Mouse (Mus musculus): Measurements from ENCODE around the gene Mlf2. TPM values are rescaled to one million over a fixed set of nuclear protein-coding genes. Genes with fewer than 3 reads are reported as not detected.

Gene Mlf2
- total and polyA plus RNA-seq, 3 experiments: 116 to 203 (median 124) TPM

GRCm38 (mm10) chr6:124884714-124885500, 46.3 kb upstream of the Mlf2 start:
- Histone ChIP-seq H3K9me3 (replicated peaks; ENCODE audit: low read length) (peaks cover 3% of the 10 kb centered on the region), H3K9ac (ENCODE audit: insufficient read depth, low read depth) (no peak overlapping the region), H3K4me2 (ENCODE audit: insufficient read depth, low read depth, poor library complexity, severe bottlenecking) (no peak overlapping the region), H3K4me3 (replicated peaks in 1 of 3; ENCODE audit: low read depth in 2 of 3, low read length in 2 of 3, poor library complexity in 1 of 3) (no peak overlapping the region), H3K27me3 (replicated peaks) (no peaks in the 10 kb centered on the region), H3K27ac (ENCODE audit: insufficient read depth, low read depth) (no peak overlapping the region), H3K4me1 (ENCODE audit: control insufficient read depth in 1 of 2, insufficient read depth in 2 of 2) (peaks cover 2 to 4% of the 10 kb centered on the region in 2 experiments; a peak in 3 of 4 replicates), H3K36me3 (replicated peaks in 1 of 2; ENCODE audit: control insufficient read depth in 1 of 2, insufficient read depth in 1 of 2, low read length in 1 of 2) (no peaks in the 10 kb centered on the region), H3K79me2 (replicated peaks; ENCODE audit: control insufficient read depth, extremely low read depth, insufficient read depth, poor library complexity, severe bottlenecking) (no peaks in the 10 kb centered on the region)
- TF ChIP-seq ZNF384 (IDR thresholded peaks at IDR 0.05; ENCODE audit: low read depth, low read length): no peak
- no peak for TF ChIP-seq NRF1 (IDR thresholded peaks at IDR 0.05; ENCODE audit: low read depth, low read length)
- no peak for TF ChIP-seq UBTF (IDR thresholded peaks at IDR 0.05; ENCODE audit: low read depth, low read length)
- TF ChIP-seq PAX5 (IDR thresholded peaks at IDR 0.05; ENCODE audit: low read length): no peak
- no peak for TF ChIP-seq POLR2A (IDR thresholded peaks at IDR 0.05; ENCODE audit: low read depth, low read length)
- no peak for TF ChIP-seq IRF4 (IDR thresholded peaks at IDR 0.05; ENCODE audit: low read depth, low read length)
- no peak for TF ChIP-seq ZC3H11A (IDR thresholded peaks at IDR 0.05; ENCODE audit: low read depth, low read length)
- TF ChIP-seq MEF2A (IDR thresholded peaks at IDR 0.05; ENCODE audit: borderline replicate concordance, low read depth, low read length): no peak
- no peak for TF ChIP-seq SIN3A (IDR thresholded peaks at IDR 0.05; ENCODE audit: low read length)
- dilution Hi-C loops (cut with MboI; ENCODE audit: extremely low pct_ligation_motif_present, extremely low pct_unique_long_range_greater_than_20kb, low sequenced_read_pairs) (no loop called here), in situ Hi-C loops (cut with MboI; ENCODE audit: low pct_ligation_motif_present, low pct_unique_long_range_greater_than_20kb, low sequenced_read_pairs) (no loop called here)
- DNase-seq (ENCODE audit: extremely low read depth): no peak

DNA sequence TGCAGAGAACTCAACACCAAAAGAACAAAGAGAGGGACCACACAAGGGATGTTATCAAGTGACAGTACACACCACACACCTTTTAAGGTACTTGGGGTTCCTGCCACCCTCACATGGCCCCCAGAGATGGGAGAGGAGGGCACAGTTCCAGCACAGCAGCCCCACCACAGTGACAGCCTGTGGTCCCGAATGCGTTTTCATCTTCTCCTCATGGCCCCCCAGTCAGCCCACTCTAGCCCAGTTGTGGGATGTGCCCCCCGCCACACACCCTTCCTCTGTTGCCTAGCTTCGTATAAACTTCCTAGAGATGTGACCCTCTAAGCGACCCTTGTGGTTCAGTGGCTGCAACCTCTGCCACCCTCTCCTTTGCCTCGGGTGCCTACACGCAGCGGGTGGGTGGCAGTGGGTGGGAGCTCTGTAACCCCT, 45.2 kb upstream of the Mlf2 start:
- Histone ChIP-seq H3K79me2 (replicated peaks; ENCODE audit: control insufficient read depth, extremely low read depth, insufficient read depth, poor library complexity, severe bottlenecking) (no peaks in the 10 kb centered on the region), H3K27me3 (replicated peaks) (no peaks in the 10 kb centered on the region), H3K4me3 (replicated peaks in 1 of 3; ENCODE audit: low read depth in 2 of 3, low read length in 2 of 3, poor library complexity in 1 of 3) (no peak overlapping the region), H3K4me1 (ENCODE audit: control insufficient read depth in 1 of 2, insufficient read depth in 2 of 2) (peaks cover 2 to 10% of the 10 kb centered on the region in 2 experiments; a peak in 3 of 4 replicates), H3K9me3 (replicated peaks; ENCODE audit: low read length) (peaks cover 3% of the 10 kb centered on the region), H3K27ac (ENCODE audit: insufficient read depth, low read depth) (no peak overlapping the region), H3K4me2 (ENCODE audit: insufficient read depth, low read depth, poor library complexity, severe bottlenecking) (no peak overlapping the region), H3K36me3 (replicated peaks in 1 of 2; ENCODE audit: control insufficient read depth in 1 of 2, insufficient read depth in 1 of 2, low read length in 1 of 2) (no peaks in the 10 kb centered on the region), H3K9ac (ENCODE audit: insufficient read depth, low read depth) (no peak overlapping the region)
- no peak for TF ChIP-seq JUND (conservative IDR thresholded peaks at IDR 0.05; ENCODE audit: low read depth, low read length)
- TF ChIP-seq ELF1 (IDR thresholded peaks at IDR 0.05; ENCODE audit: low read depth, low read length): no peak
- TF ChIP-seq ZNF384 (IDR thresholded peaks at IDR 0.05; ENCODE audit: low read depth, low read length): no peak
- TF ChIP-seq JUN (IDR thresholded peaks at IDR 0.05; ENCODE audit: insufficient read depth, low read depth, low read length): no peak
- TF ChIP-seq ZC3H11A (IDR thresholded peaks at IDR 0.05; ENCODE audit: low read depth, low read length): no peak
- TF ChIP-seq RCOR1 (conservative IDR thresholded peaks at IDR 0.05; ENCODE audit: low read depth, low read length): no peak
- no peak for TF ChIP-seq USF1 (IDR thresholded peaks at IDR 0.05; ENCODE audit: low read depth, low read length)
- no peak for TF ChIP-seq KAT2A (IDR thresholded peaks at IDR 0.05; ENCODE audit: insufficient replicate concordance, low read length)
- no peak for TF ChIP-seq POLR2A (IDR thresholded peaks at IDR 0.05; ENCODE audit: low read depth, low read length)
- TF ChIP-seq TCF12 (IDR thresholded peaks at IDR 0.05; ENCODE audit: low read depth, low read length): no peak
- no peak for TF ChIP-seq BHLHE40 (IDR thresholded peaks at IDR 0.05; ENCODE audit: low read depth, low read length)
- no peak for TF ChIP-seq USF2 (conservative IDR thresholded peaks at IDR 0.05; ENCODE audit: low read depth, low read length)
- no peak for TF ChIP-seq NRF1 (IDR thresholded peaks at IDR 0.05; ENCODE audit: low read depth, low read length)
- no peak for TF ChIP-seq EP300 (IDR thresholded peaks at IDR 0.05; ENCODE audit: low read length)
- TF ChIP-seq MYC (IDR thresholded peaks at IDR 0.05; ENCODE audit: low read depth, low read length): no peak
- dilution Hi-C loops (cut with MboI; ENCODE audit: extremely low pct_ligation_motif_present, extremely low pct_unique_long_range_greater_than_20kb, low sequenced_read_pairs): no loop called here
- in situ Hi-C loops (cut with MboI; ENCODE audit: low pct_ligation_motif_present, low pct_unique_long_range_greater_than_20kb, low sequenced_read_pairs): no loop called here
- DNase-seq (ENCODE audit: extremely low read depth): no peak

Measured in CH12.LX (cell line).